Mouse (Mus musculus): ENCODE results near the gene Rundc3a.

The Rundc3a gene

GRCm38 (mm10) chr11:102447497-102447896, 54.3 kb downstream of the Rundc3a start, which contains the start of gene Fam171a2:
TSS of gene Fam171a2 (minus strand) at chr11:102447682.
- DNase-seq (ENCODE audit: low spot score in 2 of 2): no peak

DNA sequence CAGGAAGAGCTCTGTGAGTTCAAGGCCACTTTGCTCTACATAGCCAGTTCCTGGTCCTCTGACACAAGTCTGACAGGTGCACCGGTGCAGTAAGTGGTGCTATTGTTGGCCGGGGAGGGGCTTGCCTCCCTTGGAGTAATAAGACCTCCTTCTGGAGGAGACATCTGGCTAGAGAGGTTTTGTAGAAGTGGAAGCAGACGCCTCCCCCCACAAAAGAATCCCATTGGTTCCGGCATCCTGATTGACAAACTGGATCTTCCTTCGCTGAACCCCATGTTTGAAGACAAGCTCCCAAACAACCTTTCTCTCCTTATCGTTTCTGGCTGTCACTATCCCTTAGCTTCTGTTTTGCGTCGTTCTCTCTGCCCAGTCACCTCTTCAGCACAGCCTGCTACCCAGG, 55.1 kb downstream of the Rundc3a start:
- DNase-seq (ENCODE audit: low spot score in 2 of 2): no peak

DNA sequence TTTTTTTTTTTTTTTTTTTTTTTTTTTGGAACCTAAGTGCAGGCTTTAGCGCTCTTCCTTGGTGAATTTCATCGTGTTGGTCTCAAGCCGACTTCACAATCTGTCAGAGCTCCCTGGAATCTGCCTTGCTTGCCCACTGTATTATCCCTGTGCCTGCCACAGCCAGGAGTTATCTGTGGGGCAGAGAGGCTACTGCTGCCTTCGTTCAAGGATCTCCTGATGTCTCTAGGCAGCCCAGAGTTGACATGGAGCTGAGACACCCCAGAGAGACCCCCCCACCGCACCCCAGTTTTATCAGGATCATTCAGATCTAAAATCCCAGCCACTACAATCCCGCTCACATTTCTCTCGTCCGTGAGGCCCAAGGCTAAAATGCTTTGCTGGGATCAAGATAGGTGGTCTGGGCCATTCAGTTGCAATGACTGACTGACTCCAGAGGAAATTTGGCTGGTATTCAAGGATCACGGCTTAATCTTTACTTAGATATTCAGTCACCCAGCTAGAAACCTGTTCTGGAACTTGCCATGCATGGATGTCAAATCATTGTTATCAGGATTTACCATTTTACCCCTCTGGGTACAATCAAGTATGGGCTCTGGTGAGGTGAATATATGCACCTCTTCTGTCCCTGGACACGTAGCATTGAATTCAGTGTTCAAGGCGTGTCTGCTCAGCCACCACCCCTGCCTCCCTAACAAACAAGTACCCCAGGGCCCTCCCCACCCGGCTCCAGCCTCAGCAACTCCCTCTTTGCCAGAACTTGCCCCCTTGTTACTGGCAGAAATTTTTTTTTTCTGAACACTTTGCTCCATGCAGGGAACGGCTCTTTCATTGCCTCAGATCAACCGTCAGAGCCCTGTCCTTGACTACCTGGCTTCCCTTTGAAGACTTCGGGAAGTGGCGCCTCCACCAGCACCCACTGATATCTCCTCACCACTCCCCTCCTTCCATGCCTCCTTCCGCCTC, 56.1 kb downstream of the Rundc3a start:
- no peak for DNase-seq (ENCODE audit: low spot score in 2 of 2)
